Mouse (Mus musculus) erythroblast, embryonic 14.5 days (primary cell): ENCODE data around the gene Bms1.

Experiments used
- GATA1 ChIP-seq: IDR thresholded peaks from 2 replicates; pipeline ENCODE4 v1.6.1; 2012; ENCODE audit warnings: low read length, inconsistent platforms, mixed read lengths
- TAL1 ChIP-seq: IDR thresholded peaks from 3 replicates; pipeline ENCODE4 v1.6.1; 2012; ENCODE audit warnings: low read length, inconsistent platforms, mixed read lengths

DNA sequence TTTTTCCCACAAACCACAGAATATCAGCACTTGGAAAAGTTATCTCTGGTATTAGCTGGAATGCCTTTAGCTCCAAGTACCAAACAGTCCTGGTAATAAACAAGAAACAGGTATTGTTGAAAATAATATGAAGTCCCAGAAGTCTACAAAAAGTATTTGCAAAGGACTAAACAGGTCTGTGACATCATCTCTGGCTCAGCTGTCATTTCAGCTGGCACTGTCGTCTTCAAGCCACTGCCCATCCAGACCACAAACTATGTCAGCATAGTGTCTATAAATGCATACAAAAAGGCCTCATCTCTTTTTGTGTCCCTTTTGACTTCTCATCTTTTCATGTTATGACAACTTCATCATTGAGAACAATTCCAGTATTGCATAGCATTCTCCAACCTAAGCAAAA is 7.4 kb upstream of the Bms1 start:
- TF ChIP-seq TAL1 (no peak), GATA1 (no peak)
